Mouse (Mus musculus): ENCODE measurements around the gene Pcdh7.

GRCm38 (mm10) chr5:58039875-58040274, 322.1 kb downstream of the Pcdh7 start:
- TF ChIP-seq MAX (IDR thresholded peaks at IDR 0.05) (no peak), CTCF (IDR thresholded peaks at IDR 0.05; ENCODE audit: control insufficient read depth, insufficient read depth, insufficient read length) (no peak), MYOG (IDR thresholded peaks at IDR 0.05; ENCODE audit: control insufficient read depth, extremely low read depth, insufficient read length) (no peak)

Measured in C2C12 (cell line).